Mouse (Mus musculus) liver, adult 2 months (tissue): ENCODE results near the gene Secisbp2.
"Not testable (repeated sequence)": the region's sequence is repeated elsewhere in the genome, so short reads cannot be mapped to it uniquely, and the experiment has no call there.

ENCODE experiments used
- CTCF ChIP-seq: fragments of 200-500 bp; IDR thresholded peaks from 2 replicates; pipeline ENCODE4 v1.5.1; 2011; ENCODE audit warnings: low read depth, low read length, control low read depth
- POLR2A ChIP-seq: fragments of 200-500 bp; IDR thresholded peaks from 2 replicates; pipeline ENCODE4 v1.6.1; 2011; ENCODE audit warnings: low read length, control low read depth; ENCODE audit not compliant: insufficient read depth; ENCODE audit errors: extremely low read depth

- TF ChIP-seq CTCF, POLR2A: not testable (repeated sequence)
These were observed 16.1 kb upstream of the Secisbp2 start for GRCm38 (mm10) chr13:51635384-51635783.
